Mouse (Mus musculus) testis, adult 2 months (tissue): Measurements from ENCODE around the gene Ptges3.

ENCODE experiments used
- CTCF ChIP-seq: fragments of 200-500 bp; IDR thresholded peaks from 2 replicates; pipeline ENCODE4 v1.5.1; 2012; ENCODE audit warnings: low read depth, mild to moderate bottlenecking, inconsistent platforms, low read length, moderate library complexity; ENCODE audit not compliant: control insufficient read depth, insufficient read depth, insufficient replicate concordance
- POLR2A ChIP-seq: fragments of 200-500 bp; IDR thresholded peaks from 2 replicates; pipeline ENCODE4 v1.6.1; 2012; ENCODE audit warnings: low read depth, mild to moderate bottlenecking, inconsistent platforms, low read length, moderate library complexity; ENCODE audit not compliant: control insufficient read depth

DNA sequence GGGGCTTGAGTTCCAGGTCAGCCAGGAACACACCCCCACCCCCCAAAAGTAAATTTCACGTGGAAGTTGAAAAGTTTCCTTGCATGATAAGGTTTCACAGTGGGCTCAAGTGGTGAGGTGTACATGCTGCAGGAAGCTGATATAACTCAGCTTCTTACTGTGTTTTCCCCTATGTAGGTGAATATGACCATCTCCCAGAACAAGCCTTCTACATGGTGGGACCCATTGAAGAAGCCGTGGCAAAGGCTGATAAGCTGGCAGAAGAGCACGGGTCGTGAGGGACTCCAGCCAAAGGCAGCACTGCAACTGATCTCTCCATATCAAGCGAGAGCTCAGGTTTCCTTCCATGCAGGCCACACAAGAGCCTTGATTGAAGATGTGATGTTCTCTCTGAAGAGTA, 31.1 kb downstream of the Ptges3 start:
- no peak for TF ChIP-seq POLR2A
- no peak for TF ChIP-seq CTCF
